Mouse (Mus musculus) layer of hippocampus, adult 11-12 months (tissue): ENCODE data around the gene Bid.
"Not testable (repeated sequence)": the region's sequence is repeated elsewhere in the genome, so short reads cannot be mapped to it uniquely, and the experiment has no call there.

Source experiments
- DNase-seq: peaks from one replicate; pipeline ENCODE4 v3.0.0; 2022; ENCODE audit warnings: low spot score

The Bid gene

DNA sequence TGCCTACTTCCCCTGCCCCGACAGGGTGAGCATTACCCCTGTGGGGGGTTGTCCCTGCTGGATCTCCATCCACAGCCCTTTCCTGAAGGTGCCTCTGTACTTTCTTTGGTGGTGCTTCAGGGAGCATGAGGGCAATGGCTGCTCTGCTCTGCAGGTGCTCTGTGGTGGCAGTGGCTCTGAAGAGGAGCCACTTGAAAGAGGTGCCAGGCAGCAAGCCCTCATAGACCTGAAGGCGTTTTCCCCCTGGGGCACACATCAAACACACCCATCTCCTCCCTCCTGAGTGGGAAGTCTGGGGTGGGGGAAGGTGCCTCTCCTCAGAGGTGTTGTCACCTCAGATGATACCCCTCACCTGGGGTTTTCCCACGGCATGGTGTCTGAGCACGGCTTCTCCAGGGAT is 17.5 kb upstream of the Bid start:
- DNase-seq: no peak

DNA sequence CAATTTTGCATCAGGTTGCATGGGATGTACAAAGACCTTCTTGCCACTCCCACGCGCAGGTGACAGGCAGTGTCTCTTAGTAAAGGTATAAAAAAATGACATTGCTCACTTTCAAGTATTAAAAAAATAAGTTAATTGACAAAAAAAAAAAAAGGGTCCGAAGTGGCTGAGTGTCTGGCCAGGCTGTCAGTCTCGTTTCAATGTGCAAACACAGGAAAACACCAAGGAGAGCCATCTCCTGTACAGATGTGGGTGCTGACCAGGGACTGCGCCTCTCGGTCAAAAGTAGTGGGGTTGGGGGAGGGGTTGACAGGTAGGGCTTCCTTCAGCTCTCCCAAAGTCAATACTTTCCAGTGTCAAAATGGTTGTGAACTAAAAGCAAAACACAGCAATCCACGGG is 17.0 kb upstream of the Bid start:
- DNase-seq: no peak

DNA sequence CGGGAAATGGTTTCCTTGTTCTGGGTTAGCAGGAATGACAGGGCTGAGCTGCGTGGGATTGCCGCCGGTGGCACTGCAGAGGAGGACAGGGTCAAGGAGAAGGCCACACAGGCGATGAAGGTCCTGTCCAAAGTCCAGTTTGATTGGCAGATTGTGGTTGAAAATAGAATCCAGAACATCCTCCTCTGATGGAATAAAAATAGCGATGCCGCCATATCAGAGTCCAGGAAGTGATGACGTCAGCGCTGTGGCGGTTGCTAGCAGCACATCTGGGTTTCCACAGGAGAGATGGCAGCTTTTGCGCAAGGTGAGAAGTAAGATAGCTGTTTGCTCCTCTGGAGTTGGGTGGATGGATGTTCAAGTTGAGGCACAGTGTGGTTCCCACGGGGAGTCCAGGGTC is 15.9 kb upstream of the Bid start:
- DNase-seq: no peak

DNA sequence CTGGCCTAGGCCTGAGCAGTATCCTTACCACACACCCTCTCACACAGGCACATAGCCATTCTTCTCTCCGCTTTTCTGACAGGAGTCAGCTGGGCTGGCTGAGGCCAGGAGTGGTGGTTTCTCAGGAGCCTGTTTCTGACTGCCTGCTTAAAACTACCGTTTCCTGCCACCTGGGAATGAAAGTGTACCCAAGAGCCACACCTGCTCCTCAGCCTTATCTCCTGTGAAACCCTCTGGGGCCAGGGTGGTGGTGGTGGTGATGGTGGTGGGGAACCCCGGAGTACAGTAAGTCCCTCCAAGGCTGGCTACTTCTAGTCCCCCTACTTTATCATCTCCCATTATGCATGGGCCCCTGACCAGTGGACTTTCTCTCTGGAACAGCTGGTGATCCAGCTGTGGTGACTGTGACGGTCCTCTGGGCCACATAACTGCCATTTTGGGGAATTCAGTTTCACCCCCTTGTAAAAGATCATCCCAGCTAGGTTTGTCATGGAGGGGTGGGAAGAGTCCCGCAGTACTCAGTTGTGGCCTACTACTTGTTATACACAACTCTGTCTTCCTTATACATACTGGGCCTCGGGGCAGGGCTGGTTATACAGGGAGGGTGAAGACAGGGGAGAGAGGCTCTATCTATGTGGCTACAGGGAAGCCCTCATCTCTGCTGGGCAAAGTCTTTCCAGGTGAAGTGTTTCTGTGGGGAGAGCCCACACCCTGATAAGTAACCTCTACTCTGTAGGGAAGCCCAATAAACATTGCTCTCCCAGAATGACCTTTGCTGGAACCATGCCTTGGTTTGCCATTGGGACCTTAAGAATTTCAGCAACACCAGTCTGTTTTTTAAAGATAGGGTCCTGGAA is 14.0 kb upstream of the Bid start:
- no peak for DNase-seq

DNA sequence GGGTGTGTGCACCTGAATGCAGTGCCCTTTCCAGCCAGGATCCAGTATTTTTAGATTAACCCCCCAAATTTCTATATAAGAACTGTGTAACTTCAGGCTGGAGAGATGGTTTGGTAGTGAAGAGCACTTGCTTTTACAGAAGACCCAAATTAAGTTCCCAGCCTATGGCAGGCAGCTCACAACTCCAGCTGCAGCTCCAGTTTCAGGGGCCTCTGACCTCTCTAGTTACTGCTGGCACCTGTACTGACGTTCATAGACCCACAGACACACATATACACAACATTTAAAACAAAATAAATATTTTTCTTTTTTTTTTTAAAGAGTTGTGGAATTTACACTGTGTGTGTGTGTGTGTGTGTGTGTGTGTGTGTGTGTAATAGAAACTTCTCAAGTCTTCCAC is 12.8 kb upstream of the Bid start:
- DNase-seq: no peak

DNA sequence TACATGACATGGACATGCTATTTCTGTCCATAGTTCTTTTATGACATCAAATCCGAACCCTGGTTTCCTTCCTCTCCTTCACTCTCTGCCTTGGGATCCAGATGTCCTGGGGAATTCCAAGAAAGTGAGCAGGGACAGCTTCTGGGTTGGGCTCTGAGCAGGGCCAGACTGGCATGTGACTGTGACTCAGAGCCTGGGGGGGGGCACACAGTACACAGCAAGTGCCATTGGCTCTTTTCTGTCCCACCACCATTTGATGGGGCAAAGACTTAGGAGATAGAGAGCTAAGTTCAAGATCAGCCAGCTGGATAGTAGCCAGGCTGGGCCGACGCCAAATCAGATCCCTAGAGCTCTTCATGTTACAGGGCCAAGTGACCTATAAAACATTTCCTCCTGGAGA is 11.1 kb upstream of the Bid start:
- DNase-seq: no peak

DNA sequence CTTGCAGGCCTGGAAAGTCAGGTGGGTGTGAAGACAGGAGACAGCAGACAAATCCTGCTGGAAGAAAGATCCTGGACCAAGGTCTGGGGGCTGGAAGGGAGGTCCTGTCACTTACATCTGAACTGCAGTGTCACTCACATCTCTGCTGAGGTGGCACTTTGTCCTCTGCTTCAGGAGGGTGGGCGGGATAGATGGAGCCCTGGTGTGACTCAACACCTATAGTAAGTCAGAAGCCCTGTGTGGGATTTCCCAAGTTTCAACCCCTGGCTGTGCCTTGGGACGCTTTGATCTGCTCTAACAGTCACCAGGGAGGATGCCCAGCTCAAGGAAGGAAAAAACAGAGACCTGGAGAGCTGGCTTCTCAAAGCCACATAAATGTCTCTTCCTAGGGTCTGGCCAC is 10.2 kb upstream of the Bid start:
- no peak for DNase-seq

DNA sequence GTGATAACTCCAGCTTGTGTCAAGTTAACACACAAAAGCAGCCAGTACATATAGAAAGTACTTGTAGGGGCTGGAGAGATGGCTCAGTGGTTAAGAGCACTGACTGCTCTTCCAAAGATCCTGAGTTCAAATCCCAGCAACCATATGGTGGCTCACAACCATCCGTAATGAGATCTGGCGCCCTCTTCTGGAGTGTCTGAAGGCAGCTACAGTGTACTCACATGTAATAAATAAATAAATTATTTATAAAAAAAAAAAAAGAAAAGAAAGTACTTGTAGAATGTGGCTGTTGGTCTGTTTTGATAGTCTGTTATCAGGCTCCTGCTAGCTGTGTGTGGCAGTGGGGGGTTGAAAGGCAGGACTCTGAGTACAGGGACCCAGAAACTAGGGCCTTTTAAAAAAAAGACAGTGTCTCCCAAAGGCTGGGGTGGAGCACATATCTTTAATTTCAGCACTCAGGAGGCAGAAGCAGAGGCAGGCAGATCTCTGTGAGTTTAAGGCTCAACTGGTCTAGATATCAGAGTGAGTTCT is 8.2 kb upstream of the Bid start:
- DNase-seq: not testable (repeated sequence)

DNA sequence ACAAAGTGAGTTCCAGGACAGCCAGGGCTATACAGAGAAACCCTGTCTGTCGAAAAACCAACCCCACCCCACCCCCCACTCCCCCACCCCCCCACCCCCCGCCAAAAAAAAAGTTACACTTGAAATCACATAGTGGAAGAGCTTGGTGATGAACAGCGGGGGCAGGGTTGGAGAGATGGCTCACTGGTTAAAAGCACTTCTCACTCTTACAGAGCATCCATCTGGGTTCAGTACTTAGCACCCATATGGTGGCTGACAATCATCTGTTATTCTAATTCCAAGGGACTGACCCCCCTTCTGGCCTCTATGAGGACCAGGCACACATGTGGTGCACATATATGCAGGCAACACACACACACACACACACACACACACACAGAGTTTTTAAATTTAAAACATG is 1.3 kb upstream of the Bid start:
- no peak for DNase-seq

DNA sequence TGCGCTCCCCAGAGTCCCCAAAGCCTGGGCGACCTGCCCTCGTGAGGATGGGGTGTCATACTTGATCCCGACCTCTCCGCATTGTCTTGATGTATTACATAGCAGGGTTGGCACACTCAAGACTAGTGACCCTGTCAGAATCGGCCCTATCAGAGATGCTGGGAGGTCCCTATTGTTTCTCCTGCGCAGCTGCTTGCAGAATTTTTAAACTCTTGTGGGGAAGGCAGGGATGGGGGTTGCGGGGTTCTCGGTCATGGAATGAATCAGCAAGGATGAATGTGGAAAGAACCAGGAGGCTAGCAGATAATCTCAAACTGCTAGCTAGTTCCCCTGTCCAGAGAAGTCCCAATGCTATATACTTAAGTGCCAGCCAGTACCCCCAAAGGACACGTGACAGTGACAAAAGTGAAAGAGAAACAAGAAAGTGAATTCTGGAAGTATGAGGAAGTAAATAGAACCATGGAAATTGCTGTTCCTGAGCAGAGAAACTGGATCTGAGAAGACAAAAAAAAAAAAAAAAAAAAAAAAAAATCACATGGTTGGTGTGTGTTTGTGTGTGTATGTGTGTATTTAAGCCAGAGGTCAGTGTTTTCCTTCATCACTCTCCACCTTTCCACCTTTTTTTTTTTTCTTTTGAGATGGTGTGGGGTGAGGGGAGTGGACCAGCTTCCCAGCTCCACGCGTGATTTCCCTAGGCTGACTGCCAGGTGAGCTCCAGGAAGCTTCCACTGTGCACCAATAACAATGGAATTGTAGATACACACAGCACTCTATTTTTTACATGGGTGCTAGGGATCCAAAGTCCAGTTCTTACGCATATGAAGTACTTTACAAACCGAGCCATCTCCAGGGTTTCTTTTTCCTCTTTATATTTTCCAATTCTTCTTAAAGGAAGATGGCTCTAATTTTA is 574 bp upstream of the Bid start:
- DNase-seq: not testable (repeated sequence)

DNA sequence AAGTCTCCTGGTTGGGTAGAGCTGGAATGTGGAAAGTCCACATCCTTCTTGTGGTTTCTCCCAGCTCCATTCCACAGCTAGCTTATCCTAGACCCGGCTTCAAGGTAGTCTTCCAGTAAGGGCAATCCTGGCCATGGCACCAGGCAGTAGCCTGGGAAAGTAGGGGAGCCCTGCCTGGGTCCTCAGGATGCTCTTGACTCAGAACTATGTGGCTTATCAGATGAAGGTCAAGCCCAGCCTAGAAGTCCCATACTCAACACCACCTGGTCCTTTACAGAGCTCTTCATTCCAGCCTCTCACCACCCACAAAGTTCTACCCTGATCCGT is 1.0 kb downstream of the Bid start:
- no peak for DNase-seq

DNA sequence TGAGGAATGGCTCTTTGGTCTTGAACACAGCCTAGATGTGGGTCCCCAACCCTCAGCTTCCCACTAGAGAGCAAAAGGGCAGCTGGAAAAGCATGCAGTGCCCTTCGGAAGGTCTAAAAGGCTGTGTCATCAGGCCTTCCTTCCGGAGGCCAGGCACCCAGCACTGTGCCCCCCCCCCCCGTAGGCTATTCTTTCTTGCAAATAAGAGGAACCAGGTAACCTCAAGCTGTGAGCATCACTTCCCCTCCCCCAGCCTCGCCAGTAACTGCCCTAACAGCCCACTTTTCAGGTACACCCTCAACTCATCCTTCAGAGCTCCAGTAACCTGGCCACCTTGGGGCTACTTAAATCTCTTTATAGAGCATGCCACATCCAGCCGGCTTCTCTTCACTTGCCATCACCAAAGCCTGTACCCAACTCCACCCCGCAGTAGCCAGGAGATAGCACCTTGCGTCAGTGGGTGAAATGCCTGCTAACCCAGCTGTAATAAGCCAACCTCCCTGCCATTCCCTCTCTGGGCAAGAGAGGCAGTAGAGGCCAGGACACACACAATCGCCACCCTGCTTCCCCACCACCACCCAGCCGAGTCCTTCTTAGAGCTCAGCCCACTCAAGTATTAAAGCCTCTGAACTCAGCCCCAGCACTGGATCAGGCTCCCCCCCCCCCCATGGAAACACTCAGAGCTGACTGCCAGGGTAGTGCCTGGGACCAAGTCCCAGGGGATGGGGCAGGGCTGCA is 1.6 kb downstream of the Bid start:
- peak; percentile 26 for DNase-seq

DNA sequence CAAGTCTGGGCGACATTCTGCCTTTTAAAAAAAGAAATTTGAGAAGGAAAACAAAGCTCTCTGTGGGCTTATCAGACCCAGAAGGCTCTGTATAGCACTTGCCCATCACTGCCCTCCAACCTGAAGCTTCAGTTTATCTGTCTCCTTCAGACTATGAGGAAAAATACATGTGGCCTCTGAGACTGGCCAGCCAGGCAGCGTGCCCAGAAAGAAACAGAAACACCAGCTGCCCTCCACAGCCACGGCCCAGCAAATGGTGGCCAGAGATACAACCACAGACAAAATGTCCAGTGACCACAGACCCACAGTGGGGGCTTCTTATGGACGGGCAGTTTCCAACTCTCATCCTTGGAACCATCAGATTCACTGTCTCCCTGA is 2.1 kb downstream of the Bid start:
- DNase-seq: no peak

DNA sequence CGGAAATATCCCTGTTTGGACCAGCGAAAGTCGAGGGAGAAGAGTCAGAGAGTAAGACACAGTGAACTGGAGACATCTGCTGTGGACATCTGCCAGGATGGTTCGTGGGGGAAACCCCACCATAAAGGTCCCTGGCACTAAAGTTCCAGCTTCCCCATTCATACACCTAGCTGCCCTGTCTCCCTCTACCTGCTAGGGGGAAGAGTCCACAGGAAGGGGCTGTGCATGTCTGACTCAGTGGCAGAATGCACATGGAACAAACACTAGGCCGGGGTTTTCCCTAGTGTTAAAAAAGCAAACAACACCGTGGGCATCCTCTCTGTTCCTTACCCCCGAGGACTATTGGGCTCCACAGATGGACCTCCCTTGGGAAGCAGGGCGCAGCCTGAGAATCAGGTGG is 2.9 kb downstream of the Bid start:
- DNase-seq: no peak

DNA sequence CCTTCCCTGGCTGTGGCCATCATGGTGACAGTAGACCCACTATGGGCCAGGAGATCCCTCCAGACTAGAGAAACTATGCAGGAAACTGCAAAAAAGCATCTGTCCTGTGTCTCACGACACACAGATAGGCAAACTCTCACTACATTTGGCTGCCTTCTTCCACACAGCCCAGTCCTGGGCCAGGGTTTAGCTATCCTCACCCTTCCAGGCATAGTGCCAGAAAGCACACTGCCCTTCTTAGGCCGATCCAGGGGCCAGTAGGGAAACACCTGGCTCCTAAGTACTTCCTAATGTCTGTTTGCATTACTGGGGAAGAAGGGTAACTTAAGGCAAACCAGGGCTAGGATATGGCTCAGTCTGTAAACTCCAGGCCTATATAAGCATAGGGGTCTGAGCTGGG is 3.7 kb downstream of the Bid start:
- no peak for DNase-seq

DNA sequence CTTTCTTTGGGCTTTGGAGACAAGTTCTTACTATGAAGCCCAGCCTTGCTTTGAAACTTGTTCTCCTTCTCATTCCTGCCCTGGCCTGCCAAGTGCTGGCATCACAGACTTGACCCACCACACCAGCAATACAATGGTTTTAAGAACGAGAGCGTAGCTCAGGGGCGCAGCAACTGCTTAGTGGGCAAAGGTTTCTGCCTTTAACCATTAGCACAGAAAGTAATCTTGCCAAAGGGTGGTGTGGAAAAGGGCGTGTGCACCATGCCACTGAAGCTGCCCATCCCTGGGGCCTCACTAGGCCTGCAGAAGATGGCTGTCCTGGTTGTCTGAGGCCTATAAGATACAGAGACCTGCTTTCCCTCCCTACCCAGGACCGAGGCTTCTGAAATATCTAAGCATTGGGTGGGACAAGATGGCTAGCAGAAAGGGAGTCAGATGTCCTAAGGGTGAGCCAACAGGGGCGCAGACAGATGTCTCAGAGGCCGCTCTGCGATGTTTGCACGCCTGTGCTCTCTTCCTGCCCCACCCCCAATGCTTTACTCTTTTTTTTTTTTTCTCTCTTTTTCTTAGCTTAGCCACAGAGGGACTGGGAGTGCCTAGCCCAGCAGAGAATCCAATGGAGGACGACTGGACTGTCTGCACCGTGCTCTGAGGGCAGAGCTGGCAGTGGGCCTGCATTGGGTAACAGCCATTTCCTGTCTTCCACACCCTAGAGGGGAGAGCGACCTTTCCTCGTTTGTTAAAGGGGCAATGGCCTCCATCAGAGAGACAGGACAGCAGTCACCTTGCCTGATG is 5.2 kb downstream of the Bid start:
- no peak for DNase-seq

DNA sequence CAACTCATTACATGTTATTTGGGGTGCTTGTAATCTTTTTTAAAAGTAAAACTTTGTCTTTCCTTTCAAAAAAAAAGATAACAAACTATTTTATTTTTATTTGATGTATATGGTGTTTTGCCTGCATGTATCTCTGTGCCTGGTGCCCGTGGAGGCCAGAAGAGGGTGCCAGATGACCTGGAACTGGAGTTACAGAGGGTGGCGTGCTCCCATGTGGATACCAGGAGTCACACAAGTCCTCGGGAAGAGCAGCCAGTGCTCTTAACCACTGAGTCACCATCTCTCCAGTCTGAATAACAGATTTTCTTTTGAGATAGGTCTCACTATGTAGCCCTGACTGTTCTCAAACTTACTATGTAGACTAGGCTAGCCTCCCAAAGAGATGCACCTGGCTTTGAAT is 7.2 kb downstream of the Bid start:
- DNase-seq: no peak

DNA sequence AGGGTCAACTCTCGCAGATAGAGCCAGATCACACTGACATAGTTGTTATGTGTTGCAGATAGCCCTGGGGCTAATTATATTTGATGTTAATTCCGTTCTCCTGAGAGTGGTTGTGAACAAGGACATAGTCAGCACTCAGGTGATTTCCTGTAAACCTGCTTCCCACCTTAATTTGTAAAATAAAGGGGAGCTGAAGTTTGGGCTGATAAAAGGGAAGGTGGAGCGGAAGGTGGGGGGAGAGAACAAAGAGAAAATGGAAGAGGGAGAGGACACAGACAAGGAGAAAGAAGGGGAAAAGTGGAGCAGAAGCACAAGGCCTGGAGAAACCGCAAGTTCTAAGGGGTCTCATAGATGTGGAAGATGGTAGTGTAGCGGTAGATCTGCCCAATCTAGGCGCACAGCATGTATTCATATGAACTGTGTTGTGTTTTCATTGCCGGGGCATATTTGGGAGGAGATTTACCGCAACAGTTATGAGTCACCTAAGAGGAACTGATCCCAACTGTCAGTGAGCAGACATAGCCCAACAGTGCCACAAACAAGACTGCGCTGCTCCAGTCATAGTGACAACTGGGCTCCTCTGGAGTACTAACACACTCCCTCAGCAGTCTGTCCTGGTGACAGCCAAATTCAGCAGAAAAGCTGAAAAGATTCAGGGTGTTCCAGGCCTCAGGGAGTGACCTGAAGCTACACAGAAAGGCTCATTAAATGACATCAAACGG is 8.6 kb downstream of the Bid start:
- DNase-seq: not testable (repeated sequence)

DNA sequence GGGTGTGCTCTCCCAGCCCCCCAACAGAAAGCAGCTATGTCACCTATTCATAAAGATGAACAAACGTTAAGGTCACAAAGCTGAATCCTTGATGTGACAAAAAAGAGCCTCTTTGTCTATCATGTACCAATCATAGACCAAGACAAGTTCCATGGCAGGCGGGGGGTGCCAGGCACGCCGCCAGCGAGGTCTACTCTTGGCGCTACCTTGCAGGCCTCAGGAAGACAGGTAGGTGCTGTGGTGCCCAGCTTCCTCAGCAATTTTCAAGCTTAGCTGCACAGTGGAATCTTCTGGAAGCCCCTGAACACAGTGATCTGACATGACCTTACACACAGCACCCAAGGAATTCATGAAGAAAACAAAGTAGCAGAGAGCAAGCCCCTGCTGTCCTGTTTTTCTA is 10.1 kb downstream of the Bid start:
- DNase-seq: no peak

DNA sequence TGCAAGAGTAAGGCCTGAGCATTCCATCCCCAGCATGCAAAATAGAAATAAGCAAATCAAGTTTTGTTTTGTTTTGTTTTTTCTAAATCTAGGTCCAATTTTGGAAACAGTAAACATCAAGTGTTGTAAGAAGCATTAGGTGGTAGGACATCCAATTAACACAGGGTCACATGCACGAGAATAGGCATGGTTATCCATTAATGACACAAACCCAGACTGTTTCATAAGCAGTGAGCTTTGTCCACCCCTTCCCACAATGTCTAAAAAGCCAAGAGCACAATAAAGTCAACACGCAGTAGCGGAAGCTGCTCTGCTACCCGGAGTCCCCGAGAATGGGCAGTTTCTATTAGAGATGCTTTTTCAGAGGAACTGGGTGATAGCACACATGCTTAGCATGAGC is 11.5 kb downstream of the Bid start:
- DNase-seq: no peak

DNA sequence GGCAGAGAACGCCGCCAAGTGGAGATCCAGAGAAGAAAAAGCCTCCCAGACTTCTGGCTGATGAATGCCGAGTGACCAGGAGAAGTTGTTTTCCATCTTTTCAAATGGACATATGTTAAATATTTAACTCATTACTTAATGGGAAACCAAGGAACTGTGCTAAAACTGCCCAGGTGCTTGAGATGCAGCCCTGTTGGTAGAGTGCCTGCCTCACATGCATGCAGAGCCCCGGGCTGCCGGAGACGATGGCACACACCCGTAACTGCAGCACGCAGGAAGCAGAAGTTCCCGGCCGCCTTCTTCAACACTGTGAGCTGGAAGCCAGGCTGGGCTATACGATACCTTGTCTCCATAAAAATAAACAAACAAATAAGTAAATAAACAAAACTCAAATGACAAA is 12.7 kb downstream of the Bid start:
- DNase-seq: no peak
